Mouse (Mus musculus) CD4-positive helper T cell, adult 2 months (primary cell): ENCODE data around the gene Afg1l.

ENCODE experiments used
- DNase-seq: peaks from one replicate; pipeline ENCODE4 v3.0.0-alpha.2; 2012; ENCODE audit warnings: low read depth, missing footprints, low spot score

Afg1l gene

GRCm38 (mm10) chr10:42383708-42384107 is 94.7 kb downstream of the Afg1l start:
- no peak for DNase-seq

- DNase-seq, result no peak
Observed at GRCm38 (mm10) chr10:42364216-42364615, 114.1 kb downstream of the Afg1l start.

DNA sequence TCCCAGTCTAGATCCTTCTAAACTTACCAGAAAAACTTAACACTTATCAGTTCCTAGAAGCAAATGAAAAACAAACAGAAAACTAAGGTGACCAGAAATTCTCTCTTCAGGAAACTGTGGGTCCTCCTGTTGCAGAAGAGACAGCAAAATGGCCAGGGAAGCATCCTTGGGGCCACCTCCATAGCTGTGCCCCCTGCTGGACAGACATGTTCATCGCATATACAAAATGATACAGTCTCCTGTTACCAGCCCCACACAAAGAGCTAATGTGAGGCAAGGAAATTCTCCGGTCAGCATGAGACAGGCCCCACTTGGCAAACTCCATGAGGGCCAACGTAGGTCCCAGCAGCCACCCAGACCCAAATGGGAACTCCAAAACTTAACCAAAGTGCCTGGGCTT is 122.4 kb downstream of the Afg1l start:
- DNase-seq, result no peak

GRCm38 (mm10) chr10:42347986-42348385 is 130.4 kb downstream of the Afg1l start:
- no peak for DNase-seq

- DNase-seq, result no peak
Observed at GRCm38 (mm10) chr10:42347127-42347526, 131.2 kb downstream of the Afg1l start.

GRCm38 (mm10) chr10:42346179-42346877 is 132.0 kb downstream of the Afg1l start:
- no peak for DNase-seq

DNA sequence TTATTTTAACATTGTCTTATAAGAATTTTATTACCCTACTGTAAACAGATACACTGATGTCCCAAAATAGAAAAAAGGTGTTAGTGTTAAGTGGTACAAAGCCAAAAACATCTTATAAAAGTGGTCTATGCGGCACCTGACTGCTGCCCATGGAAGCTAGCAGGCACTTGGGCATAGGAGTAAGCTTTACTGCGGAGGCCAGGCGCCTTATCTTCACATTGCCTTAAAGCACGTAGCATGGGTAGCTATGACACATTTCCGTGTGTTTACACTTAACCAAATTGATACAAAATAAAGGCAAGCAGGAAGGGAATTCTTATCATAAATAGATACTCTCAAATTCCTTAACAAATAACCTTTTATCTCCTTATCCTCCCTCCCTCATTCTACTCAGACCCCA is 135.7 kb downstream of the Afg1l start:
- no peak for DNase-seq

DNA sequence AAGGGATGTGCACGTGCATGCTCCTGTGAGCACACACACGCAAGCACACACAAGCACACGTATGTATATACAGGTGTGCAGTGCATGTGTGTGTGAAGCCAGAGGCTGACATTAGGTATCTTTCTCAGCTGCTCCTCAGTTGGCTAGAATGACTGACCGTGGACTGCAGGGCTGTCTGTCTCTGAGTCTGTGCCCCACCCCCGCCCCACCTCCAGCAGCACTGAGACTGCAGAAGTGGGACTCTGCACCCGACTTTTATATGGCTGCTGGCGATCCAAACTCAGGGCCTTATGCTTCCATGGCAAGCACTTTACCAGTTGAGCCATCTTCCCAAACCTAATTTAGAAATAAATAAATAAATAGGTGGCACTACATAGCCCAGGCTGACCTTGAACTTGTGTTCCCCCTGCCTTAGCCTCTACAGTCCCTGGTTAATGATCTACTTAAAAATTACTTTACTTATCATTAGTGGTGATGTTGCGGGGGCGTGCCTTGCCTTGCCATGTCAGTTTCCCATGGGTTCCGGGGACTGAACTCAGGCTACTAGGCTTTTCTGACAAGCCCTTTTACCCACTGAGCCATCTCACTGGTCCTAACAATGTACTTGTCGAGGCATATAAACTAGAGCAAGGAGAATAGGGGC is 136.4 kb downstream of the Afg1l start:
- DNase-seq, result no peak

GRCm38 (mm10) chr10:42340426-42340793 is 138.0 kb downstream of the Afg1l start:
- no peak for DNase-seq

- no peak for DNase-seq
Observed at GRCm38 (mm10) chr10:42339773-42340425, 138.5 kb downstream of the Afg1l start.

- DNase-seq, result no peak
Observed at GRCm38 (mm10) chr10:42338456-42338855, 139.9 kb downstream of the Afg1l start.

DNA sequence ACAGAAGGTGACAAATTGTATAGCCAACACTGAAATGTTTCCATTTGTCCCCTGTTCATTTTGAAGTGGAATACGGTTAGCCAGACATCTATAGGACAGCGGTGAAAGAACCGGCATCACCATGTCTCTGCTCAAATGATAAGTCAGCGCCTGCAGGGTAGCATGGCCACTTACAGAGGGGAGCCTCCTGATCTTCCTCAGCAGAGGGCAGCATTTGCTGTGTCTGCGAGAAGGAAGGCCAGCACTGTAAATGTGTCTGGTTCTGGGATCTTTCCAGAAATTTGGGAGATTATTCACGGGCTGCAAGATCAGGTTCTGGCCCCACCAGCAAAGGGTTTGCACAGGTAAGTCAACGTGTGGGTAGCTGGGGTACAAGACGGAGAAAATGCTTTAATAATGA is 150.8 kb downstream of the Afg1l start:
- no peak for DNase-seq

DNA sequence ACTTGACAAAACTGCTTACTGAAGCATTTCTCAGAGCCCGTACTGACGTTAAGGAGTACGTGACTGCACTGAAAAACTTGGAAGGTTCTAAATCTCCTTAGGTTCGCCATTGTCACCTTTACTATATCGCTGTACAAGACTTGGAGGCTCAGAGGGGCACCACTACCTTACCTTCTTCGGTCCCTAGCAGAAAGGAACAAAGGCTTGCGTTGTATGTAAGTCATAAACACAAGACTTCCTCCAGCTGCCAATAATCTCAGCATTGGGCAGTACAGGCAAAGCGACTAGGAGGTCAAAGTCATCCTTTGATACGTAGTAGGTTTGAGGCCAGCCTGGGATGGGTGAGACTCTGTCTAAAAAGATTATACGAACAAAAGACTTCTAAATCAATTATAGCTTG is 153.1 kb downstream of the Afg1l start:
- DNase-seq, result no peak

GRCm38 (mm10) chr10:42323978-42324377 is 154.4 kb downstream of the Afg1l start:
- no peak for DNase-seq

GRCm38 (mm10) chr10:42313222-42313786 is 165.1 kb downstream of the Afg1l start:
- DNase-seq, result no peak

- no peak for DNase-seq
Observed at GRCm38 (mm10) chr10:42312557-42312956, 165.8 kb downstream of the Afg1l start.

GRCm38 (mm10) chr10:42308687-42308987 is 169.7 kb downstream of the Afg1l start:
- DNase-seq, result no peak

DNA sequence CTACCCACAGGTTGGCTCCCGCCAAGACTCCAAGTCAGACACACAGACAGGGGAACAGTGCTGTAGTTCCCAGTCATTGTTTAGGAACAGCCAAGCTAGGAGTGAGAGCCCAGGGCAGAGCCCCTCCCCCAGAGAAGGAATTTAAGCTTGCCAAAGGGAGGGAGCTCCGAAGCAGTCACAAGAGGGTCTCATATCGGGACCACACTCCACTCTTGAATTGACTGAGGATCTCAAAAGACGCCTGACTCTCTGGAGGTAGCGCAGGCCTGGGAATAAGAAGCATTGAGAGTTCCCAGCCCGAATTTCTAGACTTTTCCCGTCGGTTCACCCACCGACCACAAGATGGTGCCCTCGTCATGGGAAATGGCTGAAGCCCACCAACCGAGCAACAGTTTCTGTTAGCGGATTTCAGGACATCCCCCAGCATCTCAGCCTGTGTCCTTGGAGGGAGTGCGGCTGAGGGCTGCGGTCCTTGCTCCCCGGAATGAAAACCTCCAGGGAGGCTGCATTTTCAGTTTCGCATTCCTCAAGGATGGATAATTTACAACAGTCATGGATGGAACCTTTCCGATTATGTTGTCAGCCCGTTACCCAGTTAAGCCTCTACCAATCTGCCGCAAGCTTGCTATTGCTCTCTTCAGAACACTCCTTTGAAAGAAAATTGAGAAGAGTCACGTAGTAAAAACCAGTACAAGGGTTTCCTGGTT is 170.2 kb downstream of the Afg1l start:
- DNase-seq, result no peak

DNA sequence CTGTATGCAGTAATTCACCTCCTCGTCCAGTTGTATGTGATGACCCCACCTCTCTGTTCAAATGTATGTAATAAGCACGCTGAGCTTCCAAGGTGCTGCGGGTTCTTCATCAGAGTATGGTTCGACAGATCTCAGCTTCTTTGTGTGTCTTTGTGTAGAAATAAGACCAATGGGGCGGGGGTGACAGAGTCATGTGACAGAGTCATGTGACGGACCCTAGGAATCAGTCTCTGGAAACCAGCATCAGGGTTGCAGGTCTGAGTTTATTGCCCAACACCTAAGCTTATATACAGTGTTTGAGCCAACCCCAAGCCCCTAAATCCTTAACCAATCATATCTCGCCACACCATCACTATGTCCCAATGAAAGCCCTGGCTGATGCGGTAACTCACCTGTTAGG is 171.9 kb downstream of the Afg1l start:
- no peak for DNase-seq

- no peak for DNase-seq
Observed at GRCm38 (mm10) chr10:42300805-42301204, 177.6 kb downstream of the Afg1l start.

DNA sequence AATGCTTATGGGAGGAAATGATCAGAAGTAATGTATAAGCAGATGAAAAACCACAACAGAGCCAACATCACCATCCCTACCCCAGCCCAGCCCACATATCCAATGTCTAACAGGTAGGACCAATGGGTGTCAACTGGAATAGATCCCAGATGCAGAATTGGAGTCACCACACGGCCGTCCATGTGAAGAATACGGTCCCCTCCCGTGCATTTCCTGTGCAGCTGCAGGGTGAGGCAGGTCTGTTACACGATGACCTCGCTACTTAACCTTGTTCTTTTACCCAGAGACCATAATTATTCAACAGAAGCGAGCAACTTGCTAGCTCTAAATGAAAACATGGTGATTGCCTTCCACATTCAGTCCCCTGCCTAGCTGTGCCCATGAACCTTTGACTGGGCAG is 178.4 kb downstream of the Afg1l start:
- no peak for DNase-seq

GRCm38 (mm10) chr10:42299426-42299825 is 178.9 kb downstream of the Afg1l start:
- no peak for DNase-seq
